Mouse (Mus musculus) ZHBTc4 (cell line): Measurements from ENCODE around the gene Trpv1.
A peak's percentile ranks its signal among the peaks of the same experiment; 100 is the strongest.

Experiments
- DNase-seq: peaks from one replicate; pipeline ENCODE4 v3.0.0-alpha.2; 2011; ENCODE audit warnings: low read depth, low spot score

Trpv1 gene

GRCm38 (mm10) chr11:73233992-73234391 lies at the start of gene Trpv1:
TSS of gene Trpv1 (plus strand) at chr11:73234292.
- no peak for DNase-seq

GRCm38 (mm10) chr11:73185872-73186615 lies 48.0 kb upstream of the Trpv1 start:
- DNase-seq = no peak

- DNase-seq = no peak
Observed at GRCm38 (mm10) chr11:73187231-73187630, 46.9 kb upstream of the Trpv1 start.

GRCm38 (mm10) chr11:73193047-73193446 lies 41.0 kb upstream of the Trpv1 start:
- DNase-seq = no peak

GRCm38 (mm10) chr11:73194444-73194843 lies 39.6 kb upstream of the Trpv1 start:
- no peak for DNase-seq

- DNase-seq = no peak
Observed at GRCm38 (mm10) chr11:73198190-73198589, 35.9 kb upstream of the Trpv1 start.

- peak; percentile 93 for DNase-seq
Observed at GRCm38 (mm10) chr11:73198603-73199229, 35.4 kb upstream of the Trpv1 start, which contains the start of gene Ctns. TSS of gene Ctns (minus strand) at chr11:73199042.

GRCm38 (mm10) chr11:73199230-73199712 lies 34.8 kb upstream of the Trpv1 start, which contains the start of gene Shpk:
TSS of gene Shpk (plus strand) at chr11:73199460.
- peak; percentile 97 for DNase-seq

GRCm38 (mm10) chr11:73199879-73200278 lies 34.2 kb upstream of the Trpv1 start:
- peak; percentile 17 for DNase-seq

- no peak for DNase-seq
Observed at GRCm38 (mm10) chr11:73201021-73201420, 33.1 kb upstream of the Trpv1 start.

- peak; percentile 51 for DNase-seq
Observed at GRCm38 (mm10) chr11:73201597-73201996, 32.5 kb upstream of the Trpv1 start.

- DNase-seq = no peak
Observed at GRCm38 (mm10) chr11:73203895-73204294, 30.2 kb upstream of the Trpv1 start.

GRCm38 (mm10) chr11:73205194-73205593 lies 28.9 kb upstream of the Trpv1 start:
- DNase-seq = no peak

- DNase-seq = peak; percentile 69
Observed at GRCm38 (mm10) chr11:73207621-73208020, 26.5 kb upstream of the Trpv1 start.

GRCm38 (mm10) chr11:73213956-73214355 lies 20.1 kb upstream of the Trpv1 start:
- no peak for DNase-seq

- DNase-seq = peak; percentile 26
Observed at GRCm38 (mm10) chr11:73219671-73220070, 14.4 kb upstream of the Trpv1 start.

GRCm38 (mm10) chr11:73220651-73221050 lies 13.4 kb upstream of the Trpv1 start:
- DNase-seq = no peak

GRCm38 (mm10) chr11:73222846-73223245 lies 11.2 kb upstream of the Trpv1 start:
- peak; percentile 45 for DNase-seq

GRCm38 (mm10) chr11:73223966-73224365 lies 10.1 kb upstream of the Trpv1 start:
- peak; percentile 77 for DNase-seq

GRCm38 (mm10) chr11:73225856-73226255 lies 8.2 kb upstream of the Trpv1 start:
- DNase-seq = no peak

- DNase-seq = no peak
Observed at GRCm38 (mm10) chr11:73228881-73229280, 5.2 kb upstream of the Trpv1 start.

- DNase-seq = no peak
Observed at GRCm38 (mm10) chr11:73230081-73230480, 4.0 kb upstream of the Trpv1 start.

- DNase-seq = peak; percentile 29
Observed at GRCm38 (mm10) chr11:73232513-73232912, 1.6 kb upstream of the Trpv1 start.
